Mouse (Mus musculus) lung, postnatal 0 days (tissue): ENCODE measurements at regions not wholly inside any gene's neighbourhood (a gene's known extent, or its start where the extent isn't known, plus 50 kb on each side); places are given as distances from the start of the nearest gene placed in this dataset.
A peak's percentile ranks its signal among the peaks of the same experiment; 100 is the strongest.

Experiments
- ATAC-seq: fragments of 200-750 bp; cut with Nextera tagmentation; 2 replicates; pipeline ENCODE4 v1.8.0; 2017; ENCODE audit warnings: moderate library complexity
- DNase-seq: peaks from one replicate; pipeline ENCODE4 v3.0.0-alpha.2; 2016; ENCODE audit warnings: low spot score
- H3K27ac ChIP-seq: fragments of 300-500 bp; sonication (generic); 2 replicates; pipeline ENCODE4 v1.5.1; 2014; ENCODE audit warnings: antibody characterized with exemption, mild to moderate bottlenecking, low read length, mixed read lengths
- H3K27me3 ChIP-seq: fragments of 300-500 bp; sonication (generic); replicated peaks from 2 replicates; pipeline ENCODE4 v1.6.1; 2014; ENCODE audit warnings: low read length, mixed read lengths; ENCODE audit not compliant: insufficient read depth
- H3K36me3 ChIP-seq: fragments of 300-500 bp; sonication (generic); 2 replicates; pipeline ENCODE4 v1.6.1; 2014; ENCODE audit warnings: low read length, mixed read lengths; ENCODE audit not compliant: insufficient read depth
- H3K4me1 ChIP-seq: fragments of 300-500 bp; sonication (generic); 2 replicates; pipeline ENCODE4 v1.6.1; 2014; ENCODE audit warnings: antibody characterized with exemption, low read depth, low read length, mixed read lengths; ENCODE audit not compliant: insufficient read depth
- H3K4me2 ChIP-seq: fragments of 300-500 bp; sonication (generic); replicated peaks from 2 replicates; pipeline ENCODE4 v1.6.1; 2014; ENCODE audit warnings: low read depth, mild to moderate bottlenecking, low read length, moderate library complexity, mixed read lengths
- H3K4me3 ChIP-seq: fragments of 300-500 bp; sonication (generic); 2 replicates; pipeline ENCODE4 v1.5.1; 2014; ENCODE audit warnings: low read depth, low read length
- H3K9ac ChIP-seq: fragments of 300-500 bp; sonication (generic); replicated peaks from 2 replicates; pipeline ENCODE4 v1.6.1; 2014; ENCODE audit warnings: low read depth, mild to moderate bottlenecking
- H3K9me3 ChIP-seq: fragments of 300-500 bp; sonication (generic); 2 replicates; pipeline ENCODE4 v1.6.1; 2016; ENCODE audit warnings: low read length, mixed read lengths
- CTCF ChIP-seq: IDR thresholded peaks from 2 replicates; pipeline ENCODE4 v1.5.1; 2016; ENCODE audit warnings: antibody characterized with exemption, mild to moderate bottlenecking
- EP300 ChIP-seq: IDR thresholded peaks from 2 replicates; pipeline ENCODE4 v1.6.1; 2016; ENCODE audit warnings: antibody characterized with exemption, mild to moderate bottlenecking, control low read depth
- WGBS: fragments of 180-500 bp; shearing (Covaris S2); extraction: QIAGEN DNeasy Blood & Tissue Kit; methylation state at CpG from one replicate; pipeline ENCODE4 v1.1.7; 2014; 5-methylcytosine and 5-hydroxymethylcytosine counted together

GRCm38 (mm10) chr3:52194216-52194615, 73.9 kb upstream of the Foxo1 start:
- ATAC-seq (no peak), DNase-seq (no peak)
- TF ChIP-seq EP300, result no peak
- TF ChIP-seq CTCF, result no peak
- no peak overlapping the region for H3K27ac ChIP-seq
- H3K4me2 ChIP-seq, result no peak overlapping the region
- no peaks in the 10 kb centered on the region for H3K9me3 ChIP-seq
- H3K36me3 ChIP-seq, result no peaks in the 10 kb centered on the region
- H3K9ac ChIP-seq, result no peak overlapping the region
- H3K4me1 ChIP-seq, result peaks cover 9% of the 10 kb centered on the region
- no peaks in the 10 kb centered on the region for H3K27me3 ChIP-seq
- WGBS, result 73% methylated on average over 10 of the region's 10 CpGs
- no peak overlapping the region for H3K4me3 ChIP-seq

GRCm38 (mm10) chr3:52195486-52195885, 72.7 kb upstream of the Foxo1 start:
- Histone ChIP-seq H3K4me3 (no peak overlapping the region), H3K9me3 (no peaks in the 10 kb centered on the region), H3K27me3 (no peaks in the 10 kb centered on the region), H3K36me3 (no peaks in the 10 kb centered on the region), H3K4me1 (peaks cover 11% of the 10 kb centered on the region), H3K9ac (0 out of 2 replicates have a peak overlapping the region, but pooled peaks have one; percentile 44), H3K4me2 (peak overlapping the region; percentile 75; the same call in 1 of the 2 replicates), H3K27ac (no peak overlapping the region)
- no peak for ATAC-seq
- no peak for DNase-seq
- 55% methylated on average over 3 of the region's 3 CpGs for WGBS
- no peak for TF ChIP-seq EP300
- TF ChIP-seq CTCF, result no peak

- peaks cover 11% of the 10 kb centered on the region for H3K4me1 ChIP-seq
- DNase-seq, result peak; percentile 86
- H3K9ac ChIP-seq, result 0 out of 2 replicates have a peak overlapping the region, but pooled peaks have one; percentile 44
- peak overlapping the region; percentile 41 for H3K4me3 ChIP-seq
- peak overlapping the region; percentile 75 for H3K4me2 ChIP-seq
- H3K9me3 ChIP-seq, result no peaks in the 10 kb centered on the region
- H3K36me3 ChIP-seq, result no peaks in the 10 kb centered on the region
- WGBS, result 7% methylated on average over 19 of the region's 39 CpGs
- TF ChIP-seq CTCF (peak; percentile 89), EP300 (no peak; the same call in 1 of the 2 replicates)
- no peaks in the 10 kb centered on the region for H3K27me3 ChIP-seq
- H3K27ac ChIP-seq, result peak overlapping the region; percentile 64; the same call in 1 of the 2 replicates
- peak; percentile 70 for ATAC-seq
Measured at GRCm38 (mm10) chr3:52196047-52196935, 71.8 kb upstream of the Foxo1 start.

- no peak for TF ChIP-seq CTCF
- no peak for TF ChIP-seq EP300
- no peak overlapping the region for H3K4me3 ChIP-seq
- no peak for ATAC-seq
- H3K4me1 ChIP-seq, result peaks cover 11% of the 10 kb centered on the region
- H3K9me3 ChIP-seq, result no peaks in the 10 kb centered on the region
- H3K9ac ChIP-seq, result no peak overlapping the region
- no peaks in the 10 kb centered on the region for H3K27me3 ChIP-seq
- H3K4me2 ChIP-seq, result no peak overlapping the region
- DNase-seq, result no peak
- no peaks in the 10 kb centered on the region for H3K36me3 ChIP-seq
- no peak overlapping the region for H3K27ac ChIP-seq
- 70% methylated on average over 2 of the region's 2 CpGs for WGBS
Measured at GRCm38 (mm10) chr3:52196936-52197246, 71.2 kb upstream of the Foxo1 start.

- Histone ChIP-seq H3K4me2 (peak overlapping the region; percentile 35), H3K36me3 (no peaks in the 10 kb centered on the region), H3K9me3 (no peaks in the 10 kb centered on the region), H3K27me3 (no peaks in the 10 kb centered on the region), H3K9ac (no peak overlapping the region), H3K4me3 (peak overlapping the region; percentile 12), H3K4me1 (peaks cover 11% of the 10 kb centered on the region), H3K27ac (peak overlapping the region; percentile 33; the same call in 1 of the 2 replicates)
- WGBS, result 45% methylated on average over 23 of the region's 23 CpGs
- TF ChIP-seq CTCF (no peak), EP300 (0 out of 2 replicates have a peak, but pooled peaks have one; percentile 17)
- DNase-seq, result peak; percentile 74
- ATAC-seq, result peak; percentile 65
Measured at GRCm38 (mm10) chr3:52197982-52198750, 70.0 kb upstream of the Foxo1 start.
